Mouse (Mus musculus) heart, postnatal 0 days (tissue): ENCODE data around the gene Ldah. TPM values are rescaled to one million over a fixed set of nuclear protein-coding genes. Genes with fewer than 3 reads are reported as not detected.
"Not testable (repeated sequence)": the region's sequence is repeated elsewhere in the genome, so short reads cannot be mapped to it uniquely, and the experiment has no call there.

Source experiments
- ATAC-seq: fragments of 200-750 bp; cut with Nextera tagmentation; 2 replicates; pipeline ENCODE4 v1.8.0; 2017; ENCODE audit warnings: low read depth, moderate number of reproducible peaks, moderate library complexity; ENCODE audit not compliant: insufficient read depth
- DNase-seq: peaks from one replicate; pipeline ENCODE4 v3.0.0-alpha.2; 2016; ENCODE audit warnings: low spot score
- H3K27ac ChIP-seq: fragments of 300-500 bp; sonication (generic); 2 replicates; pipeline ENCODE4 v1.5.1; 2014; ENCODE audit warnings: low read depth, mild to moderate bottlenecking
- H3K27me3 ChIP-seq: fragments of 300-500 bp; sonication (generic); 2 replicates; pipeline ENCODE4 v1.6.1; 2014; ENCODE audit warnings: low read length, mixed read lengths; ENCODE audit not compliant: control insufficient read depth, insufficient read depth
- H3K36me3 ChIP-seq: fragments of 300-500 bp; sonication (generic); replicated peaks from 2 replicates; pipeline ENCODE4 v1.6.1; 2014; ENCODE audit warnings: low read length, mixed read lengths; ENCODE audit not compliant: control insufficient read depth, insufficient read depth
- H3K4me1 ChIP-seq: fragments of 300-500 bp; sonication (generic); 2 replicates; pipeline ENCODE4 v1.6.1; 2014; ENCODE audit warnings: antibody characterized with exemption; ENCODE audit not compliant: control insufficient read depth, insufficient read depth
- H3K4me2 ChIP-seq: fragments of 300-500 bp; sonication (generic); 2 replicates; pipeline ENCODE4 v1.6.1; 2014; ENCODE audit warnings: low read depth, mild to moderate bottlenecking, low read length, moderate library complexity
- H3K4me3 ChIP-seq: fragments of 300-500 bp; sonication (generic); 2 replicates; pipeline ENCODE4 v1.5.1; 2014; ENCODE audit warnings: low read depth, low read length
- H3K9ac ChIP-seq: fragments of 300-500 bp; sonication (generic); replicated peaks from 2 replicates; pipeline ENCODE4 v1.6.1; 2014; ENCODE audit warnings: low read depth, low read length, mixed read lengths
- H3K9me3 ChIP-seq: fragments of 300-500 bp; sonication (generic); replicated peaks from 2 replicates; pipeline ENCODE4 v1.6.1; 2016; ENCODE audit warnings: low read length; ENCODE audit not compliant: control insufficient read depth
- CTCF ChIP-seq: IDR thresholded peaks from 2 replicates; pipeline ENCODE4 v1.5.1; 2016; ENCODE audit warnings: antibody characterized with exemption, control low read depth, low read depth
- EP300 ChIP-seq: IDR thresholded peaks from 2 replicates; pipeline ENCODE4 v1.6.1; 2016; ENCODE audit warnings: antibody characterized with exemption, low read depth
- WGBS: fragments of 180-500 bp; shearing (Covaris S2); extraction: QIAGEN DNeasy Blood & Tissue Kit; methylation state at CpG from one replicate; pipeline ENCODE4 v1.1.7; 2014; 5-methylcytosine and 5-hydroxymethylcytosine counted together
- polyA plus RNA-seq: library from polyadenylated mRNA; unstranded; fragments of >200 nt; fragmentation: Nextera tagmentation; extraction: Ambion mirVana; gene quantifications from 2 replicates; pipeline ENCODE4 v1.2.1, GENCODE M21; 2015
- total RNA-seq: library from RNA; depleted of rRNA; stranded (reverse); fragments of >200 nt; gene quantifications from 2 replicates; pipeline ENCODE4 v1.2.3, GENCODE M21; 2014; ENCODE audit warnings: low replicate concordance; rRNA removed

The Ldah gene
- total RNA-seq (17.0 and 21.4 TPM in 2 replicates), polyA plus RNA-seq (45.0 and 46.8 TPM in 2 replicates)

DNA sequence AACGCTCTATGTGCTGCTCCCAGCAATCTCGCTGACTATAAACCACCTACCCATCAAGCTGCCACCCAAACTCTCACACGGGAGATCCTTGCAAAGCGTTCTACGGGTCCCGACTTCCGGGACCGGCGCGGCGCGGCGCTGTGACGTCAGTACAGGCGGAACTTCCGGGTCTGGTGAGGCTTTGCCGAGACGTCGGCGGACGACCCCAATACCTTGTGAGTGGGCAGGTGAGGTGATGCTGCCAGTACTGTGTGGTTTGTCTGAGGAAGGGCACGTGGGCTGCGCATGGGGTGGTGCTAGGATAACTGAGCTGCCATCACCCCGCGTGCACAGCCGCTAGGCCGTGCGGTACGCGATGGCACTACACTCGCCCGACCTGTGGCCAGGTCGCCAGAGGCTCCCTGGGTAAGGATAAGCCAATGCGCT, at the start of gene Ldah:
Gene Ldah, plus strand, starts transcription at position 130 of the 426 bp plus-strand sequence.
- Histone ChIP-seq H3K36me3 (no peaks in the 10 kb centered on the region), H3K27me3 (no peaks in the 10 kb centered on the region), H3K4me1 (peaks cover 5% of the 10 kb centered on the region; the same call in 1 of the 2 replicates), H3K4me3 (peak within 1 kb of the TSS; percentile 72), H3K9me3 (no peaks in the 10 kb centered on the region), H3K4me2 (peak within 1 kb of the TSS; percentile 83), H3K27ac (peak within 1 kb of the TSS; percentile 40; the same call in 1 of the 2 replicates), H3K9ac (peak within 1 kb of the TSS; percentile 72)
- DNase-seq = peak; percentile 69
- ATAC-seq = peak; percentile 96
- under 1% methylated on average over 34 of the region's 34 CpGs for WGBS
- TF ChIP-seq CTCF = peak; percentile 20; the same call in 1 of the 2 replicates
- no peak for TF ChIP-seq EP300

DNA sequence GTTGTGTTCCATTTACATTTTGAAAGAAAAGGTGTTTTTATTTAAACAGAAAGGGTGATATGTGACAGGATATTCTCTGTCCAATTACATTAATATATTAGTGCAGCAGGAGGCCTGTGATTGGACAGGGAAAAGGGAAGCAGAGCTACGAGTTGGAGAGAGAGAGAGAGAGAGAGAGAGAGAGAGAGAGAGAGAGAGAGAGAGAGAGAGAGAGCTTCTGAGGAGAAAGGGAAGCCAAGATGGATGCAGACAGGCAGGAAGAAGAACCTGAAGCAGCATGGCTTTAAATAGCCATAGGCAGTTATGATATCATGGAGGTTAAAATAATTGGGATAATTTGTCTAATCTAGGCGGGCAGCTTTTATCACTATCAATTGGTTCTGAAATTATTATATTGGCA, 40.2 kb upstream of the Ldah start:
- Histone ChIP-seq H3K4me2 (no peak overlapping the region), H3K36me3 (no peaks in the 10 kb centered on the region), H3K9ac (no peak overlapping the region), H3K9me3 (no peaks in the 10 kb centered on the region), H3K27me3 (no peaks in the 10 kb centered on the region), H3K27ac (no peak overlapping the region), H3K4me3 (no peak overlapping the region), H3K4me1 (no peaks in the 10 kb centered on the region)
- DNase-seq (no peak), ATAC-seq (no peak)
- no peak for TF ChIP-seq CTCF
- TF ChIP-seq EP300 = no peak
- WGBS = 59% methylated on average over 2 of the region's 2 CpGs

DNA sequence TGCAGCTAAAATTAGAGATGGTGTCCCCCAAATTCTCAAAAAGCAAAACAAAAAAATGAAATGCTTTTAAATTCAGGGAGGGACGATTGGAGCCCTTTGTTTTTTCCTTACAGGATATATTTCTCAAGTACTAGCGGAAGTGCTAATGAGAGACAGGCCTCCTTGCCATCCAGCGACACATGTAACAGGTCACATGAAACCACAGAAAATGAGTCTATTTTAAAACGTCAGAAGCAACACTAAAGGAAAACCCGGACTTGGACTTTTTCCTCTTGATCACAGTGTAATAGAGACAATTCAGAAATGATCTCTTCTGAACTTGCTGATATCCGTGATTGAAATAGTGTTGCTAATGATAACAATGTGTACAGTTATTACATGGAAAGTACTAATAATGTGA, 27.0 kb upstream of the Ldah start:
- ATAC-seq (no peak), DNase-seq (no peak)
- Histone ChIP-seq H3K9ac (no peak overlapping the region), H3K27me3 (no peaks in the 10 kb centered on the region), H3K27ac (no peak overlapping the region), H3K4me1 (peaks cover 7% of the 10 kb centered on the region; the same call in 1 of the 2 replicates), H3K9me3 (no peaks in the 10 kb centered on the region), H3K4me3 (no peak overlapping the region), H3K36me3 (no peaks in the 10 kb centered on the region), H3K4me2 (no peak overlapping the region)
- TF ChIP-seq CTCF (no peak), EP300 (no peak)
- 51% methylated on average over 6 of the region's 6 CpGs for WGBS

DNA sequence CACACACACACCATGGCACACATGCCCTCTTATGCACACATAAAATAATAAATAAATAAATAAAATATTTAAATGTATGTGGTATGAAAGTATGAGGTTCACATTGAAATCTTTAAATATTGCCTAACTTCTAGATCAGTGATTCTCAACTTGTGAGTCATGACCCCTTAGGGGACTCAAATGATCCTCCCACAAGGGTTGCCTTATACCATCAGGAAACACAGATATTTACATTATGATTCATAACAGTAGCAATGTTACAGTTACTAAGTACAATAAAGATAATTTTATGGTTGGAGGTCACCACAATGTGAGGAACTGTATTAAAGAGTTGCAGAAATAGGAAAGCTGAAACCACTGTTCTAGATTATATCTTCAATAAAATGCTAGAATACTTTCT, 26.2 kb upstream of the Ldah start:
- TF ChIP-seq CTCF (no peak), EP300 (no peak)
- H3K4me1 ChIP-seq = peaks cover 7% of the 10 kb centered on the region; the same call in 1 of the 2 replicates
- no peak overlapping the region for H3K4me2 ChIP-seq
- H3K4me3 ChIP-seq = no peak overlapping the region
- H3K9me3 ChIP-seq = no peaks in the 10 kb centered on the region
- ATAC-seq = no peak
- H3K9ac ChIP-seq = no peak overlapping the region
- DNase-seq = no peak
- no peaks in the 10 kb centered on the region for H3K27me3 ChIP-seq
- no peaks in the 10 kb centered on the region for H3K36me3 ChIP-seq
- H3K27ac ChIP-seq = no peak overlapping the region

DNA sequence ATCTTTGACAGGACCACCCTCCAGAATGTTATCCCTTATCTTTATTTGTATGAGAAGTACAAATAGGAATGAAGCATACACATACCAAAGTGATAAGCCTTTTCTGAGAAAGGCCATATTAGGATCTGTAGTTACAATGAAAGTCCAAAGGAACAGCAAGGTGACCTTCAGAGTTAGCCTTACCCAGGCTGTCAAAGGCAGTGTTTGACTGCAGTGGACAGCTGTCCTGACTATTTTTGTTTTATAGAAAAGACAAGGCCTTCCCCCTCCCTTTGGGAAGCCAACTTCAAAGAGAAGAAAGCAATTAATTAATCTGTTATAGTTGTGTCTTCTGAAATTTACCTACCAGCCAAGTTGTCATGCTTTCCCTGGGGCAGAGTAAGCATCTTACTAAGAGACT, 23.4 kb upstream of the Ldah start:
- ATAC-seq = peak; percentile 57; the same call in 1 of the 2 replicates
- no peaks in the 10 kb centered on the region for H3K27me3 ChIP-seq
- H3K9ac ChIP-seq = no peak overlapping the region
- peak; percentile 38 for DNase-seq
- H3K4me1 ChIP-seq = peaks cover 7% of the 10 kb centered on the region; the same call in 1 of the 2 replicates
- TF ChIP-seq CTCF = no peak
- no peak for TF ChIP-seq EP300
- H3K4me2 ChIP-seq = no peak overlapping the region
- H3K4me3 ChIP-seq = no peak overlapping the region
- no peaks in the 10 kb centered on the region for H3K9me3 ChIP-seq
- no peaks in the 10 kb centered on the region for H3K36me3 ChIP-seq
- H3K27ac ChIP-seq = 0 out of 2 replicates have a peak overlapping the region, but pooled peaks have one; percentile 7

GRCm38 (mm10) chr12:8188161-8188560, 19.7 kb upstream of the Ldah start:
- Histone ChIP-seq H3K9me3 (no peaks in the 10 kb centered on the region), H3K36me3 (no peaks in the 10 kb centered on the region), H3K4me3 (no peak overlapping the region), H3K27me3 (no peaks in the 10 kb centered on the region), H3K27ac (no peak overlapping the region), H3K9ac (no peak overlapping the region), H3K4me1 (peaks cover 7% of the 10 kb centered on the region; the same call in 1 of the 2 replicates), H3K4me2 (no peak overlapping the region)
- DNase-seq (no peak), ATAC-seq (no peak)
- TF ChIP-seq CTCF = no peak
- TF ChIP-seq EP300 = no peak

DNA sequence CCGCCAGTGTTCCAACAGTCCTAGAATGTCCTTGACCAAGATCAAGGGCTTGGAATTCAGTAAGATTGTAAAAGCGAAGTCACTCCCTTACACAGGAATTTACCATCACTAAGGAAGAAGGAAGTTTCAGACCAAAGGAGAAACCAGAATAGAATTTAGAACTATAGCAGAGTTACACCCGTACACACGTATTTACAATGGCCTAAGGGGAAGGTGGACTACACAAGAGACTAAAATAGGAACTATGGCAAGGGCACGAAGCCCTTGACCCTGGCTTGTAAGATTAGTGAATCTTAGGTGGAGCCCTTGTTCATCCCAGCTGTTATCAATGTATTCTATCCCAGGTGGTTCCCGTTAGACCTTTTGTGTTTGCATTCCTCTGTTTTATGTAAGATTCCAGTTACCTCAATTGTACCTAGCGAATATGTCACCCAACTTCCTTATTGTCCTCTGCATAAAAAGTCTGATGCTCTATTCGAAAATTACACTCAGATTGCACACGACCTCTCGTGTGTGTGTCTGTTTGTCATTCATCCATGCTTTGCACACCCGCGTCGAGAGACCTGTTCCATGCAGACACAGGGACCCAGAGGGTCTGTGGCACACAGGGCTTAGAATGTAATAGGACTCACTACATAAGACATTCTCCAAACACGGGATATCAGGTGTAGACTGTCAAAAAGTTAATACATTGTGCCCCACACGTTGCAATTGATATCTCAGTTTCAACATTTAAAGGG, 18.9 kb upstream of the Ldah start:
- H3K27me3 ChIP-seq, H3K9ac ChIP-seq, H3K4me1 ChIP-seq, H3K4me3 ChIP-seq, DNase-seq, H3K36me3 ChIP-seq, H3K27ac ChIP-seq, H3K4me2 ChIP-seq, H3K9me3 ChIP-seq, ATAC-seq: not testable (repeated sequence)
- WGBS = 81% methylated on average over 15 of the region's 15 CpGs
